Mouse (Mus musculus) lung, postnatal 36 days (tissue): Measurements from ENCODE around the gene Crp.
A peak's percentile ranks its signal among the peaks of the same experiment; 100 is the strongest.

Experiments used
- DNase-seq: peaks from one replicate; pipeline ENCODE4 v3.0.0; 2022; ENCODE audit warnings: mixed read lengths

The Crp gene

GRCm38 (mm10) chr1:172751241-172751640 is 53.4 kb downstream of the Crp start:
- no peak for DNase-seq

GRCm38 (mm10) chr1:172755151-172755550 is 57.3 kb downstream of the Crp start:
- no peak for DNase-seq

DNA sequence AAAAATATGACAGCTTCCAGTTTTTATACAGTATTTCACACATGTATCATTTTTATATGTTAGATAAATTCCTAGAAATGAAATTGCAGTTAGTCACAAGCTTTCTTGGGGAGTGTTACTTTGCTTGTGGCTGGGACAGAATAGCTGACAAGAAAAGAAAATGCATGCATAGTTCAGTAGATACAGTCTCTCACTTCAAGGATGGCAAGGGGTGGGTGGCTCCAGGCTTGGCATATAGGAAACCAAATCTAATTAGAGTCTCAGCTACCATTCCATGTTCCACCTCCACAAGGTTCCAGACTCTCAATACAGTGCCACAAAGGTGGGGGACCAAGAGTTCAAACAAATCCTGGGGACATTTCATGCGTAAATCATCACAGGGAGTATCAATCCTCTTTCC is 61.7 kb downstream of the Crp start:
- no peak for DNase-seq

GRCm38 (mm10) chr1:172779195-172779594 is 81.3 kb downstream of the Crp start:
- DNase-seq, result no peak

DNA sequence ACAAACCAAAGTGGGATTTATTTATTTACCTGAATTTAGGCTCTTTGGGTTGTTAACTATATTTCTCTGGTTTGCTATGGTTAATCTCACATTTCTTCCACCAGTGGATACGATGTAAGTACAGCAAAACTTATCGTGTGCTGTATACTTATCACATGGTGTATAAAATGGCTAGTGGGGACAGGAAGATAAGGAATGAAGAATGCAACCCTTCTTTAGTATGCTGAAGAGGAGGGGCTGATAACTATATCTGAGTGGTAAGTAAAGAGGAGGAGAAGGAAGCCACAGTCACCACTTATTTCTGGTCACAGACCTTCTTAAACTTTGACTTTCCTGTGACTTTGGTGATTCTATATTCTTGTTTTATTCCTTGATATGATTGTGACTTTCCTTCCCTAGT is 87.5 kb downstream of the Crp start:
- no peak for DNase-seq

GRCm38 (mm10) chr1:172785886-172786285 is 88.0 kb downstream of the Crp start:
- no peak for DNase-seq

DNA sequence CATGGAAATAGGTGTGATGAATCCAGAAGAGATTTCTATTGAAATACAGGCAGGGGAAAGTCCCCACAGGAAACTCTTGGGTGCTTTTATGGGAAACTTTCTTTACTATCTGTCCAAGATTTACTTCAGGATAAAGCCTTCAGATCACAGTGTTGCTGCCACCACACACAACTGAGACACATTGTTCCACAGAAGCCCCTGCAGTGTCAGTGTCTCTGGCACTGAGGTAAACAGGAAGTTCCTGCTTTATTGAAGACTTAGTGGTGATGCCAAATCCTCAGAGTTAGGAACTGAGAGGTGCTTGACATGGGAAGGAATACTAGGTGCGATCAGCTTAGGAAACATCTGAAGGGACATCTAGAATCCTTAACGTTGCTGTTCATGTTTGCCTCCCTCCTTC is 131.1 kb downstream of the Crp start:
- DNase-seq, result peak; percentile 52

DNA sequence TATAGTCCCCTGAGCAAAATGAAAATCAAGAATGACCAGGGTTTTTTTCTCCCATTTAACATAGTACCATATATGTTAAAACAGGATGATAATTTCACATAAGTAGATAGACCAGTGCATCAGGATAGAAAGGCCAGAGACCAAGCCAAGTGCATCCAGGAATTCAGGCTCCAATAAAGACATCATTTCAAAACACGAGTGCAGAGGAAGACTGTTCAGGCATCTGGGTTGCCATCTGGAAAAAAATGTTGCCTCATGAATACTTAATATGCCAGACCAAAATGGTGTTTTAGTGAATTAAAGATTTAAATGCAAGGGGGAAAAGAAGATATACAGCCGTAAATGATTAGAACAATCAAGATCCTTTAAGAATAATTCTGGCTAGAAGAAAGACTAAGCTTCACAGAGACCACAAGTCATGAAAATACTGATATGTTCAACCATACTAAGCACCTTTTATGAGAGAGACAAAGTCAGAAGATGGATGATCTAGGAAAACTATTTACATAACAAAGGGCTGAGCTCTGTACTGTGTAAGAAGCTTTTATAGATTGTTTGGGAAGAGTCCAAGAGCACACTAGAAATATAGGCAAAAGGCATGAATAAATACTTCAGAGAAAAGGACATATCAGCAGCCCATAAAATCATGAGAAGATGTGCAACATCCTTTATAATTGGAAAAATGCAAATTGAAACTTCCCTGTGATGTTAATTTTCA is 149.3 kb downstream of the Crp start:
- no peak for DNase-seq

DNA sequence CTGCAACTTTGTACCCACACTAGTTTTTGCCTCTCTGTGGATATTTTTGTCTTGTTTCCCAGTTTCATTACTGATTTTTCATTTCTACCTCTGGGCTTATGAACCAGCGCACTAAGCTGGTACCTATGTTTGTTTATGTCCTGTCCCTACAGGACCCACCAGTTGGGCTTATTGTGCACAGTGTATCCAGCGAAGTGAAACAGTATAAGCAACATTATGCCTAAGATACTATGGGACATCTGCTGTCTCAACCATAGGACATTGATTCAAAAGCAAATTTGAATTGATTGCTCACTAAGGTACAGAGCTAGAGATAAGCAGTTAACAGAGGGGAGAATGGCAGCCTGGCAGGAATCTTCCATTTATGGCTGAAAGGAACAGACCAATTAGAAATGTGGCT is 150.3 kb downstream of the Crp start:
- no peak for DNase-seq

GRCm38 (mm10) chr1:172875265-172875664 is 177.4 kb downstream of the Crp start:
- no peak for DNase-seq

- DNase-seq, result no peak
These were observed 178.8 kb downstream of the Crp start for GRCm38 (mm10) chr1:172876675-172877074.
